Mouse (Mus musculus): ENCODE data around the gene Rps19. TPM values are rescaled to one million over a fixed set of nuclear protein-coding genes. Genes with fewer than 3 reads are reported as not detected.

The Rps19 gene
- total and polyA plus RNA-seq, 3 experiments, result 1,739 to 4,140 (median 2,094) TPM

DNA sequence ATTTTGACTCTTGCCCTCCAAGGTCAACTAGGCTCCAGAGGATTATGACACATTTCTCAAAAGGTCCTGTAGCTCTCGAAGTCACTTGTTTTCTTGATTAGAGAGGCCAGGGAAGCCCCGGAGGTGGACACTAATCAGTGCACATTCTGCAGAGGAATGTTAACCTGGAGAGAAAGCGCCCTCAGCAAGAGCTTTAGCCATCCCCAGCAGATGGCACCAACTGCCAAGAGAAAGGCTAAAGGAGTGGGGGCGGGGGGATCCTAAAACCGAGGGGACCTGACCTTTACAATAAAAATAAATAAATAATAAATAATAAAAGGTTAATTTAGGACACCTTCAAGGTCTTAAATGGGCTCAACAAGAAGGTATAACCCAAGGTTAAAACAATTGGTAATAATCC is 40.0 kb upstream of the Rps19 start (continued):
- TF ChIP-seq RAD21 (IDR thresholded peaks at IDR 0.05; ENCODE audit: low read depth, low read length) (peak; percentile 58), MAX (IDR thresholded peaks at IDR 0.05; ENCODE audit: low read length) (no peak)

DNA sequence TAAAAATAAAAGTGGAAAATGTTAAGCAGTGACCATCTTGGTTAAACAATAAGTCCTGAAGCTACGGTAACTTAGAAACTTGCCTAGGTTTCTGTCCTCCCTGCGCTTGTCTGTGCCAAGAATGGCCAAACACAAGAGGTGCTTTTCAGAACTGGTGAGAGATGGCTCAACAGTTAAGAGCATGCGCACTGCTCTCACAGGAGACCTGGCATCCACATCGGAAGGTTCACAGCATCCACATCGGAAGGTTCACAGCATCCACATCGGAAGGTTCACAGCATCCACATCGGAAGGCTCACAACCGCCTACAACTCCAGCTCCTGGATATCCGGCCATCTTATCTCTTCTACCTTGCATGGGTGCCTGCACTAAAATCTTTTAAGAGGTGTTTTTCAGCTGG is 39.0 kb upstream of the Rps19 start:
- Histone ChIP-seq H3K79me2 (replicated peaks; ENCODE audit: control insufficient read depth, extremely low read depth, insufficient read depth, poor library complexity, severe bottlenecking) (no peaks in the 10 kb centered on the region), H3K36me3 (replicated peaks in 1 of 2; ENCODE audit: control insufficient read depth in 1 of 2, insufficient read depth in 1 of 2, low read length in 1 of 2) (no peaks in the 10 kb centered on the region), H3K4me3 (replicated peaks in 1 of 3; ENCODE audit: low read depth in 2 of 3, low read length in 2 of 3, poor library complexity in 1 of 3) (no peak overlapping the region), H3K9me3 (replicated peaks; ENCODE audit: low read length) (no peaks in the 10 kb centered on the region), H3K4me2 (ENCODE audit: insufficient read depth, low read depth, poor library complexity, severe bottlenecking) (no peak overlapping the region), H3K27me3 (replicated peaks) (no peaks in the 10 kb centered on the region), H3K9ac (ENCODE audit: insufficient read depth, low read depth) (no peak overlapping the region), H3K4me1 (ENCODE audit: control insufficient read depth in 1 of 2, insufficient read depth in 2 of 2) (peaks cover 21 to 62% of the 10 kb centered on the region in 2 experiments), H3K27ac (ENCODE audit: insufficient read depth, low read depth) (no peak overlapping the region)
- in situ Hi-C loops (cut with MboI; ENCODE audit: low pct_ligation_motif_present, low pct_unique_long_range_greater_than_20kb, low sequenced_read_pairs) (loop anchor here (5.0 kb wide), 2 partner anchors 37 to 117 kb away; partner anchors contain the start of gene Rps19), dilution Hi-C loops (cut with MboI; ENCODE audit: extremely low pct_ligation_motif_present, extremely low pct_unique_long_range_greater_than_20kb, low sequenced_read_pairs) (no loop called here)
- no peak for DNase-seq (ENCODE audit: extremely low read depth)
- TF ChIP-seq EP300 (IDR thresholded peaks at IDR 0.05; ENCODE audit: low read length) (no peak), ZKSCAN1 (IDR thresholded peaks at IDR 0.05; ENCODE audit: borderline replicate concordance, low read depth, low read length) (no peak), GABPA (IDR thresholded peaks at IDR 0.05; ENCODE audit: insufficient replicate concordance, low read depth, low read length) (no peak), JUND (conservative IDR thresholded peaks at IDR 0.05; ENCODE audit: low read depth, low read length) (no peak), POLR2AphosphoS2 (IDR thresholded peaks at IDR 0.05; ENCODE audit: low read depth, low read length) (no peak), ZMIZ1 (IDR thresholded peaks at IDR 0.05; ENCODE audit: low read depth, low read length) (no peak), BHLHE40 (IDR thresholded peaks at IDR 0.05; ENCODE audit: low read depth, low read length) (no peak), RCOR1 (conservative IDR thresholded peaks at IDR 0.05; ENCODE audit: low read depth, low read length) (no peak), PAX5 (IDR thresholded peaks at IDR 0.05; ENCODE audit: low read length) (no peak), RAD21 (IDR thresholded peaks at IDR 0.05; ENCODE audit: low read depth, low read length) (no peak), MEF2A (IDR thresholded peaks at IDR 0.05; ENCODE audit: borderline replicate concordance, low read depth, low read length) (no peak)

DNA sequence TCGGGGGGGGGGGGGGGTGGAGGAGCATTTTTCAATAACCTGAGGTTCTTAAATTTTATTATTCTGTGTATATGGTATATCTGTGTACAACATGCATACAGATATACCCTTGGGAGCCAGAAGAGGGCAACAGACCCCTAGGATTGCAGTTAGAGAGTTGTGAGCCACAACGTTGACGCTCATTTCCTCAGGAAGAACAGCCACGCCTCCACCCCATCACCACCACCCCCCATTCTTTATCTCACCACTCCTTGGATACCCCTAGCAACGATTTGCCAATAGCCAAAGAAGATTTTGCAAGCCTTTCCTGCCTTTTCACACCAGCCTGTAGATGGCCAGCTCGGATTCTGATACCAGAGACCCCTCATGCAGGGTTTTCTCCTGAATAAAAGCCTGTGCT is 38.5 kb upstream of the Rps19 start:
- Histone ChIP-seq H3K27ac (ENCODE audit: insufficient read depth, low read depth) (no peak overlapping the region), H3K36me3 (replicated peaks in 1 of 2; ENCODE audit: control insufficient read depth in 1 of 2, insufficient read depth in 1 of 2, low read length in 1 of 2) (no peaks in the 10 kb centered on the region), H3K4me2 (ENCODE audit: insufficient read depth, low read depth, poor library complexity, severe bottlenecking) (peak overlapping the region; percentile 73), H3K9me3 (replicated peaks; ENCODE audit: low read length) (no peaks in the 10 kb centered on the region), H3K4me1 (ENCODE audit: control insufficient read depth in 1 of 2, insufficient read depth in 2 of 2) (peaks cover 22 to 57% of the 10 kb centered on the region in 2 experiments), H3K79me2 (replicated peaks; ENCODE audit: control insufficient read depth, extremely low read depth, insufficient read depth, poor library complexity, severe bottlenecking) (no peaks in the 10 kb centered on the region), H3K27me3 (replicated peaks) (no peaks in the 10 kb centered on the region), H3K9ac (ENCODE audit: insufficient read depth, low read depth) (no peak overlapping the region; the same call in 1 of the 2 replicates), H3K4me3 (replicated peaks in 1 of 3; ENCODE audit: low read depth in 2 of 3, low read length in 2 of 3, poor library complexity in 1 of 3) (no peak overlapping the region)
- peak; percentile 86 for DNase-seq (ENCODE audit: extremely low read depth)
- dilution Hi-C loops (cut with MboI; ENCODE audit: extremely low pct_ligation_motif_present, extremely low pct_unique_long_range_greater_than_20kb, low sequenced_read_pairs), result no loop called here
- TF ChIP-seq HCFC1 (IDR thresholded peaks at IDR 0.05; ENCODE audit: low read depth, low read length), result 0 out of 2 replicates have a peak, but pooled peaks have one; percentile 15
- peak; percentile 68; the same call in 1 of the 2 replicates for TF ChIP-seq MYC (IDR thresholded peaks at IDR 0.05; ENCODE audit: low read depth, low read length)
- TF ChIP-seq MXI1 (IDR thresholded peaks at IDR 0.05; ENCODE audit: low read depth, low read length), result peak; percentile 65
- TF ChIP-seq JUN (IDR thresholded peaks at IDR 0.05; ENCODE audit: insufficient read depth, low read depth, low read length), result no peak
- no peak for TF ChIP-seq EP300 (IDR thresholded peaks at IDR 0.05; ENCODE audit: low read length)
- no peak for TF ChIP-seq CHD1 (IDR thresholded peaks at IDR 0.05; ENCODE audit: low read depth, low read length)
- peak; percentile 34; the same call in 1 of the 2 replicates for TF ChIP-seq IRF4 (IDR thresholded peaks at IDR 0.05; ENCODE audit: low read depth, low read length)
- peak; percentile 75 for TF ChIP-seq SMC3 (IDR thresholded peaks at IDR 0.05; ENCODE audit: low read depth, low read length)
- peak; percentile 87 for TF ChIP-seq RAD21 (IDR thresholded peaks at IDR 0.05; ENCODE audit: low read depth, low read length)
- peak; percentile 50; the same call in 1 of the 2 replicates for TF ChIP-seq JUND (conservative IDR thresholded peaks at IDR 0.05; ENCODE audit: low read depth, low read length)
- peak; percentile 22 to 87; a peak in 3 of 4 replicates for TF ChIP-seq CTCF (conservative IDR thresholded peaks at IDR 0.05 in 1 of 2, IDR thresholded peaks at IDR 0.05 in 1 of 2; ENCODE audit: low read depth in 2 of 2, low read length in 2 of 2)
- TF ChIP-seq MAZ (IDR thresholded peaks at IDR 0.05; ENCODE audit: low read depth, low read length), result peak; percentile 45; the same call in 1 of the 2 replicates
- no peak for TF ChIP-seq UBTF (IDR thresholded peaks at IDR 0.05; ENCODE audit: low read depth, low read length)
- in situ Hi-C loops (cut with MboI; ENCODE audit: low pct_ligation_motif_present, low pct_unique_long_range_greater_than_20kb, low sequenced_read_pairs), result loop anchor here (5.0 kb wide), 2 partner anchors 37 to 117 kb away; partner anchors contain the start of gene Rps19
